Mouse (Mus musculus) bone marrow macrophage, adult 2 months (primary cell): ENCODE measurements around the gene Soat2.
"Not testable (repeated sequence)": the region's sequence is repeated elsewhere in the genome, so short reads cannot be mapped to it uniquely, and the experiment has no call there.

Experiments
- CTCF ChIP-seq: IDR thresholded peaks from 2 replicates; pipeline ENCODE4 v1.5.1; 2012; ENCODE audit warnings: low read depth, mild to moderate bottlenecking, low read length, moderate library complexity
- POLR2A ChIP-seq: IDR thresholded peaks from 2 replicates; pipeline ENCODE4 v1.6.1; 2012; ENCODE audit warnings: mild to moderate bottlenecking, low read depth, low read length, borderline replicate concordance

DNA sequence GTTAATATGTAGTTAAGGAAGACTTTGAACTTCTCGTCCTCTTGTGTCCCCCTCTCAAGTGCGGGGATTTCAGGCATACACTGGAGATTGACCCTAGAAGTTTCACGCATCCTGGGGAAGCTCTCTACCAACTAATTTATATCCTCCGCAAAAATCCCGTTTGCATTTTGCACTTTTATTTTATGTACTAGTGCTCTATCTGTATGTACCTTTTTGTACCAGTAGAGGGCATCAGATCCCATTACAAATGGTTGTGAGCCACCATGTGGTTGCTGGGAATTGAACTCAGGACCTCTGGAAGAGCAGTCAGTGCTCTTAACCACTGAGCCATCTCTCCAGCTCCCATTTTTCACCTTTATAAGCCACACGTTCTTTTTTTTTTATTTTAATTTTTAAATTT lies 4.7 kb downstream of the Soat2 start:
- not testable (repeated sequence) for TF ChIP-seq CTCF, POLR2A
